Mouse (Mus musculus) myocyte (in vitro differentiated cells): ENCODE results near the gene Htr3b. TPM values are rescaled to one million over a fixed set of nuclear protein-coding genes. Genes with fewer than 3 reads are reported as not detected.

Experiments used
- H3K27me3 ChIP-seq: one replicate; pipeline ENCODE4 v1.6.1; 2011; ENCODE audit not compliant: control insufficient read depth, insufficient read depth, insufficient read length
- H3K36me3 ChIP-seq: one replicate; pipeline ENCODE4 v1.6.1; 2011; ENCODE audit not compliant: control insufficient read depth, insufficient read depth
- H3K4me2 ChIP-seq: one replicate; pipeline ENCODE4 v1.6.1; 2011; ENCODE audit warnings: low read depth, control low read depth
- H3K4me3 ChIP-seq: one replicate; pipeline ENCODE4 v1.5.1; 2011; ENCODE audit warnings: mild to moderate bottlenecking, control low read depth, moderate library complexity
- H3K79me2 ChIP-seq: one replicate; pipeline ENCODE4 v1.6.1; 2011; ENCODE audit not compliant: control insufficient read depth, insufficient read depth
- H3ac ChIP-seq: one replicate; pipeline ENCODE4 v1.6.1; 2011; ENCODE audit not compliant: control insufficient read depth, insufficient read length
- CEBPB ChIP-seq: IDR thresholded peaks from 2 replicates; pipeline ENCODE4 v1.6.1; 2011; ENCODE audit warnings: mild to moderate bottlenecking, moderate library complexity; ENCODE audit not compliant: poor library complexity, insufficient read depth, severe bottlenecking
- E2F4 ChIP-seq: IDR thresholded peaks from one replicate; pipeline ENCODE4 v1.6.1; 2011; ENCODE audit warnings: mild to moderate bottlenecking, control low read depth, moderate library complexity; ENCODE audit not compliant: insufficient read depth
- MAX ChIP-seq: IDR thresholded peaks from one replicate; pipeline ENCODE4 v1.6.1; 2011; ENCODE audit warnings: low read depth, mild to moderate bottlenecking, control low read depth
- MYOD1 ChIP-seq, 3 experiments: IDR thresholded peaks; one replicate each; pipeline ENCODE4 v1.6.1; 2011; ENCODE audit warnings: control low read depth in 2 of 3, low read depth in 2 of 3, mild to moderate bottlenecking in 2 of 3, moderate library complexity in 1 of 3; ENCODE audit not compliant: insufficient read length in 2 of 3, control insufficient read depth in 1 of 3
- MYOG ChIP-seq, 3 experiments: IDR thresholded peaks; one replicate each; pipeline ENCODE4 v1.6.1; 2011; ENCODE audit warnings: control low read depth in 2 of 3, low read depth in 2 of 3, mild to moderate bottlenecking in 2 of 3; ENCODE audit not compliant: insufficient read length in 2 of 3, control insufficient read depth in 1 of 3, insufficient read depth in 1 of 3
- POLR2A ChIP-seq: IDR thresholded peaks from one replicate; pipeline ENCODE4 v1.6.1; 2011; ENCODE audit warnings: low read depth, mild to moderate bottlenecking, control low read depth, moderate library complexity; ENCODE audit not compliant: insufficient read length
- POLR2AphosphoS2 ChIP-seq: IDR thresholded peaks from one replicate; pipeline ENCODE4 v1.6.1; 2011; ENCODE audit warnings: low read depth, control low read depth; ENCODE audit not compliant: insufficient read length
- REST ChIP-seq: IDR thresholded peaks from one replicate; pipeline ENCODE4 v1.6.1; 2011; ENCODE audit warnings: mild to moderate bottlenecking, control low read depth, moderate library complexity; ENCODE audit not compliant: insufficient read depth, insufficient read length
- SRF ChIP-seq: IDR thresholded peaks from one replicate; pipeline ENCODE4 v1.6.1; 2011; ENCODE audit warnings: low read depth; ENCODE audit not compliant: control insufficient read depth, insufficient read length
- TCF12 ChIP-seq: IDR thresholded peaks from one replicate; pipeline ENCODE4 v1.6.1; 2011; ENCODE audit warnings: mild to moderate bottlenecking, control low read depth; ENCODE audit not compliant: poor library complexity, insufficient read depth, severe bottlenecking
- TCF3 ChIP-seq: IDR thresholded peaks from one replicate; pipeline ENCODE4 v1.6.1; 2011; ENCODE audit warnings: low read depth, control low read depth; ENCODE audit not compliant: insufficient read length
- USF1 ChIP-seq: IDR thresholded peaks from one replicate; pipeline ENCODE4 v1.6.1; 2011; ENCODE audit warnings: low read depth, mild to moderate bottlenecking, control low read depth, moderate library complexity
- polyA plus RNA-seq: library from polyadenylated mRNA; unstranded; fragments of >200 nt; fragmentation: generic; extraction: Trizol; gene quantifications from one replicate; pipeline ENCODE4 v1.2.1, GENCODE M21; 2012; ENCODE audit warnings: missing spikeins

The Htr3b gene
- not detected for polyA plus RNA-seq

DNA sequence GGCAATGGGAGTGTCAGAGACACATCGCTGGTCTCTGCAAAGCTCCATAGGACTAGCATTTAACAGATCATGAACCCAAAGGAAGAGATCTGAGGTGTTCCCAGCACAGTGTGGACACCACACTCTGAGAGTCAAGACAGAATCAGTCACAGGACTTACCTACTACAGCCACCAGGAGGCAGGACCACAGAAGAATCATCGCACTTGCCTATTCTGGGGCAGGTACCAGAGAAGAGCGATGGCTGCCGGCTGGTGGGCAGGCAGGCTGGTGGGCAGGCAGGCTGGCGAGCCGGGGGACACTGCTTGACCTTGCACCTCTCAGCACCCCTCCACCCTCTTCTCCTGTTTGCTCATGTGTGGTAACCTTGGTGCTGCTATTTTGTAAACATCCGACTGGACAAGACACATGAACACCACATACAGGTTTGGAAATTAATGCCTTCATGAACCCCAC lies at the start of gene Htr3b:
Htr3b (minus strand) TSS at position 404 of the 454 bp plus-strand sequence.
- H3ac ChIP-seq, result no peak within 1 kb of the TSS
- H3K36me3 ChIP-seq, result no peaks in the 10 kb centered on the region
- no peak within 1 kb of the TSS for H3K4me3 ChIP-seq
- H3K79me2 ChIP-seq, result no peaks in the 10 kb centered on the region
- TF ChIP-seq REST (no peak), TCF3 (no peak), MAX (no peak)
- no peak within 1 kb of the TSS for H3K4me2 ChIP-seq
- peaks cover 29% of the 10 kb centered on the region for H3K27me3 ChIP-seq

DNA sequence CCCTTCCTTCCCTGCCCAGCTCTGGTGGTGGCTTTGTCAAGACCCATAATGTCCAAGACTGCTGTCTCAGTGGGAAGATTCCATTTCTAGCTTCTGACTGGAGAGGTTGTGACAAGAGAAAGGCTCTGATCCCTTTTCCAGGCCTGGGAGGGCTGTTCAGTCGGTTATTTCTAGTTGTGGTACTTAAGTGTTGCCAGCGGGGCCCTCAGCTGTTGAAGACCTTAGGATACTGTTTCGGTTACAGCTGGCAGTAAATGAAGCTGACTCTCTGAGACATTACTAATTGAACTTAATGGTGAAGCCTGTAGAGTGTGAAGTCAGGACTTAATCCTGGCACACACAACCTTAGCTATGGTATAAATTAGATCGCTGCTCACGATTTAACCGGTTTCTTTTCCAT lies 34.5 kb upstream of the Htr3b start:
- Histone ChIP-seq H3K4me2 (peak overlapping the region; percentile 18), H3K79me2 (no peaks in the 10 kb centered on the region), H3K27me3 (no peaks in the 10 kb centered on the region), H3ac (no peak overlapping the region), H3K4me3 (no peak overlapping the region), H3K36me3 (peaks cover 16% of the 10 kb centered on the region)
- TF ChIP-seq MYOG (IDR thresholded peaks at IDR 0.05; ENCODE audit: control insufficient read depth in 1 of 3, insufficient read depth in 1 of 3, insufficient read length in 2 of 3, low read depth in 2 of 3) (peak in 2 of 3 experiments; percentile 12 to 70), E2F4 (no peak), MAX (no peak), CEBPB (no peak), TCF12 (no peak), SRF (no peak), MYOD1 (IDR thresholded peaks at IDR 0.05; ENCODE audit: control insufficient read depth in 1 of 3, insufficient read length in 2 of 3, low read depth in 2 of 3) (peak; percentile 1 to 45 (median 10)), POLR2A (no peak), REST (no peak), TCF3 (no peak), POLR2AphosphoS2 (no peak), USF1 (no peak)

DNA sequence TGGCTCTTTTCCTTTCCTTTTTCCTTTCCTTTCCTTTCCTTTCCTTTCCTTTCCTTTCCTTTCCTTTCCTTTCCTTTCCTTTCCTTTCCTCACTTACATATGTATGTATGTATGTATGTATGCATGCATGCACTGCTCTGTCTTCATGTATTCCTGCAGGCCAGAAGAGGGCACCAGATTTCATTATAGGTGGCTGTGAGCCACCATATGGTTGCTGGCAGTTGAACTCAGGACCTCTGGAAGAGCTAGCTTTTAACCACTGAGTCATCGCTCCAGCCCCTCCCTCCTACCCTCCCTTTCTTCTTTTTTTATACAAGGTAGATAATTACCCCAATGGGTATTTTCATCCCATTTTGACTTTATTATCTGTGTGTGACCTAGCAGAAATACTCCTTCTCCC lies 30.9 kb upstream of the Htr3b start:
- Histone ChIP-seq H3K4me2 (no peak overlapping the region), H3K79me2 (peaks cover under 1% of the 10 kb centered on the region), H3K36me3 (no peaks in the 10 kb centered on the region), H3K27me3 (no peaks in the 10 kb centered on the region), H3K4me3 (no peak overlapping the region), H3ac (no peak overlapping the region)
- no peak for TF ChIP-seq CEBPB
- no peak for TF ChIP-seq SRF

DNA sequence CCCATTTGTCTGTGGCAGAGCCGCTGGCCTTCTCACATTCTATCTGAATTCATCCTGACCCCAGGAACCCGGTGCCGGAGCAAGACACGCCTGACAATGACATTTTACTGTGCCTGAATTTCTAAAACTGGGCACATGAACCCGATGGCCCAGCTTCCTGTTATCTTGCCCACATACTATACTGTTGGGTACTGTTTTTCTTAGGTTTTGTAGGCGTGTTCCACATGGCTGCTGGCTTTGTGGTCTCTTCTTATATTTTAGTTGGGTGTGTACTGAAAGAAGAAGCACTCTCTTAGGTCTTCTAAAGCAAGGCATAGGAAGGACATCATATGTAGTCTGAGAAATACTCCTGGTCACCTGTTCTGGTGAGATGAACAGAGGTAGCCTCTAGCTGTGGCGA lies 30.0 kb upstream of the Htr3b start:
- no peak overlapping the region for H3K4me3 ChIP-seq
- H3K4me2 ChIP-seq, result no peak overlapping the region
- TF ChIP-seq MYOG (IDR thresholded peaks at IDR 0.05; ENCODE audit: control insufficient read depth in 1 of 3, insufficient read depth in 1 of 3, insufficient read length in 2 of 3, low read depth in 2 of 3), result no peak
- no peak for TF ChIP-seq REST
- no peak for TF ChIP-seq POLR2A
- TF ChIP-seq SRF, result no peak
- no peak for TF ChIP-seq E2F4
- no peak for TF ChIP-seq TCF3
- TF ChIP-seq MAX, result no peak
- no peak for TF ChIP-seq CEBPB
- TF ChIP-seq TCF12, result no peak
- no peak for TF ChIP-seq MYOD1 (IDR thresholded peaks at IDR 0.05; ENCODE audit: control insufficient read depth in 1 of 3, insufficient read length in 2 of 3, low read depth in 2 of 3)
- no peak for TF ChIP-seq POLR2AphosphoS2
- TF ChIP-seq USF1, result no peak
- H3K36me3 ChIP-seq, result no peaks in the 10 kb centered on the region
- H3K27me3 ChIP-seq, result no peaks in the 10 kb centered on the region
- no peak overlapping the region for H3ac ChIP-seq
- H3K79me2 ChIP-seq, result peaks cover 10% of the 10 kb centered on the region

GRCm38 (mm10) chr9:48991671-48992070 lies 26.9 kb upstream of the Htr3b start:
- no peak overlapping the region for H3K4me2 ChIP-seq
- peaks cover 40% of the 10 kb centered on the region for H3K79me2 ChIP-seq
- TF ChIP-seq REST (no peak), E2F4 (no peak), MYOD1 (IDR thresholded peaks at IDR 0.05; ENCODE audit: control insufficient read depth in 1 of 3, insufficient read length in 2 of 3, low read depth in 2 of 3) (no peak), MYOG (IDR thresholded peaks at IDR 0.05; ENCODE audit: control insufficient read depth in 1 of 3, insufficient read depth in 1 of 3, insufficient read length in 2 of 3, low read depth in 2 of 3) (no peak), TCF12 (no peak)
- no peak overlapping the region for H3ac ChIP-seq
- H3K27me3 ChIP-seq, result no peaks in the 10 kb centered on the region
- no peaks in the 10 kb centered on the region for H3K36me3 ChIP-seq
- no peak overlapping the region for H3K4me3 ChIP-seq
